Mouse (Mus musculus): ENCODE data around the gene Nek7.

DNA sequence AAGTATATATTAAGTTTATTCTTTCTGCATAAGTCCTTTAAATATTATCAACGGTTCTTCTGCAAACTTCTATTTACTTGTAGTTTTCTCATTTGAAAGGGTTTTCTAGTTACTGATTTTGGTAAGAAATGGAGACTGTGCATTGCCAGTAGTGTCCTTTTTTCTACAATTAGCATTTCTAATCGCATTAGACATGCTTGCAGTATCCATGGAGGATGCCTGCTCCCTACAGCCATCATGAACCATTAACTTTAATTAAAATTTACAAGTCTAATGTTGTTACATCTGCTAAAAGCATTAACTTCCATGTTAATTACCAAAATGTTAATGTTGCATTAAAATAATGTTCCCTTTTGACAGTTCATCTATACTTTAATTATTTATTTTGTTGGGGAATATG, 42.4 kb upstream of the Nek7 start:
- TF ChIP-seq TAL1 (IDR thresholded peaks at IDR 0.05; ENCODE audit: low read length) (no peak), GATA1 (IDR thresholded peaks at IDR 0.05; ENCODE audit: low read length) (no peak)
